Mouse (Mus musculus) retina, postnatal 7 days (tissue): ENCODE data around the gene Cct6b.

Experiments
- DNase-seq: peaks from one replicate; pipeline ENCODE4 v3.0.0-alpha.2; 2012; ENCODE audit warnings: low read depth, low spot score

Cct6b gene

GRCm38 (mm10) chr11:82763742-82764437 lies at the start of gene Cct6b, which contains the start of gene Zfp830:
Gene Cct6b (minus strand): TSS chr11:82764321.
Gene Zfp830 (plus strand): TSS chr11:82764345.
- peak; percentile 92 for DNase-seq

DNA sequence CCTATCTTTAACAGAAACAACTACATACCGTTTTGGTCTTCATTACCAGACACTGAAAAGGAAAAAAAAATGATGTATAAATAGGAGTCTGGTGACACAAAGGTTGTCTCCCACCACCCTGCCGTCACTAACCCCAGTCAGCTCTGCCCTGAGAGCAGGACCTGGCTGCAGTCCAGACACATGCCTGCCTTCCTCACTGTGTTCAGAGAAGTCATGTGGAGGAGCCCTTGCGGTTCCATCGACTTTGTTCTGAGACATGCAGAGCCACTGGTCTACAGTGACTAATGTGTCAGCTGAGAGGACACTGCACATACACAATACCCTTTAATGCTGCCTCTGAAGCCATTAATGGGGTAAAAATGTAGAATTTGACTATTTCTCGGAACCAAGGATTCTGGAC lies 44.4 kb upstream of the Cct6b start:
- DNase-seq: no peak

GRCm38 (mm10) chr11:82807370-82807769 lies 43.2 kb upstream of the Cct6b start:
- DNase-seq: no peak

DNA sequence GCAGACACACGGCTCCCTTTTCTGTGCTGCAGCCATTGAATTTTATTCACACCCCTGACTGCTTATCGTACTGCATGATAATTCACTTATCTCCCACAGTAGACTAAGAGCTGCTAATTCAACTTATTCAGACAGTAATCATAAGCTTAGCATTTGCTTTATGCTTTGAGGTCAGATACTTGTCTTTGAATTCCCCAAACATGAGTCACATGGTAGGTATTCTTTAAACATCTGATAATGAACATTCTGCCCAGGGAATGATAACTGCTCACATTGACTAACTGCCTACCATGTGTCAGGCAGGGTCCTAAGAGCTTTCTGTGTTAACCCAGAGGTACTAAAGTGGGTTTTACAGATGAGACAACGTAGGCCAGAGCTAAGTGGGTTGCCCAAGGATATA lies 42.5 kb upstream of the Cct6b start:
- no peak for DNase-seq

DNA sequence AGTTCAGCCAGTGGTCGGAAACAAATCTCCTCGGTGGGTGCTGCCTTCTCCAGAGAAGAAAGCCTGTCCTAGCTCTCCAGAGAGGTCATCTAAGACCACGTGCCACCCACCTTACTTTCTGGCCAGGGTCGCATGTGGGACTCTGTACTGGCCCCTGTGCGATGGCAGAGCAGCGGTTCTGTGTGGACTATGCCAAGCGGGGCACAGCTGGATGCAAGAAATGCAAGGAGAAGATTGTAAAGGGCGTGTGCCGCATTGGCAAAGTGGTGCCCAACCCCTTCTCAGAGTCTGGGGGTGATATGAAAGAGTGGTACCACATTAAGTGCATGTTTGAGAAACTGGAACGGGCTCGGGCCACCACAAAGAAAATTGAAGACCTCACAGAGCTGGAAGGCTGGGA lies 19.3 kb upstream of the Cct6b start:
- DNase-seq: no peak

- no peak for DNase-seq
These were observed 18.1 kb upstream of the Cct6b start for GRCm38 (mm10) chr11:82782197-82782596.

GRCm38 (mm10) chr11:82780983-82781903 lies 17.1 kb upstream of the Cct6b start, which contains the start of gene Lig3:
Gene Lig3 (plus strand): TSS chr11:82781108.
- peak; percentile 87 for DNase-seq

GRCm38 (mm10) chr11:82780134-82780533 lies 16.0 kb upstream of the Cct6b start:
- no peak for DNase-seq

DNA sequence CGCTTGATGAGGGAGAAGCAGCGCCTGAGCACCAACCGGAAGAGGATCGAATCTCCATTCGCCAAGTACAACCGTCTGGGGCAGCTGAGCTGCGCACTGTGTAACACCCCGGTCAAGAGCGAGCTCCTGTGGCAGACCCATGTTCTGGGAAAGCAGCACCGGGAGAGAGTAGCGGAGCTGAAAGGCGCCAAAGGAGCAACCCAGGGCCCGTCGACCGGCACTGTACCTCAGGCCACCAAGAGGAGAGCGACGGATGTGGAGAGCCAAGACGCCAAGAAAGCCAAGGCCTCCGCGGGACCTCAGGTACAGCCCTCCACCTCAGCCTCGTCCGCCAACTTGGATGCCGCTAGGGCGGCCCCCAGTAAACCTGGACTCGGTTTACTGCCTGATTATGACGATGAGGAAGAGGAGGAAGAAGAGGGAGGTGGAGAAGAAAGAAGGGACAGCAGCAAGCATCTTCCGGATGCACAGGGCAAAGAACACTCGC lies 360 bp upstream of the Cct6b start:
- DNase-seq: peak; percentile 8

GRCm38 (mm10) chr11:82763261-82763660 lies 860 bp downstream of the Cct6b start:
- DNase-seq: no peak

DNA sequence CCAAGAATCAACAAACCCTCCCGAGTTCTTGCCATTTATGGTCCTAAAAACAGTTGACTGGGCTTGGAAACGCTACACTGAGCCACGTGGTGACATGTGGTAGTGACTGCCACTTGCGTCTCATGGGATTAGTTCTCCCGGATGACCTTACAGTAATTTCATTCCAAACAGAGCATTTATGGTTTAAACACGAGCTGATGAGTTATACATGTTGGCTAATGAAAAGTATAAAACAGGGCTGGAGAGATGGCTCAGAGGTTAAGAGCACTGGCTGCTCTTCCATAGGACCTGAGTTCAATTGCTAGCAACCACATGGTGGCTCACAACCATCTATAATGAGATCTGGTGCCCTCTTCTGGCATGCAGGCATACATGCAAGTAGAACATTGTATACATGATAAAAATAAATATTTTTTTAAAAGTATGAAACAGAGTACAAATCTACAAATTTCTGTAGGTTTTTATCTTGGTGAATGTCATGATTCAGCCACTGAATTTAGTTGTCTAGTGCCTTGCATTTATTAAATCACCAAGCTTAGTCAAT lies 1.8 kb downstream of the Cct6b start:
- DNase-seq: no peak

GRCm38 (mm10) chr11:82755919-82756318 lies 8.2 kb downstream of the Cct6b start:
- DNase-seq: no peak

- DNase-seq: no peak
These were observed 11.6 kb downstream of the Cct6b start for GRCm38 (mm10) chr11:82752349-82753115.

DNA sequence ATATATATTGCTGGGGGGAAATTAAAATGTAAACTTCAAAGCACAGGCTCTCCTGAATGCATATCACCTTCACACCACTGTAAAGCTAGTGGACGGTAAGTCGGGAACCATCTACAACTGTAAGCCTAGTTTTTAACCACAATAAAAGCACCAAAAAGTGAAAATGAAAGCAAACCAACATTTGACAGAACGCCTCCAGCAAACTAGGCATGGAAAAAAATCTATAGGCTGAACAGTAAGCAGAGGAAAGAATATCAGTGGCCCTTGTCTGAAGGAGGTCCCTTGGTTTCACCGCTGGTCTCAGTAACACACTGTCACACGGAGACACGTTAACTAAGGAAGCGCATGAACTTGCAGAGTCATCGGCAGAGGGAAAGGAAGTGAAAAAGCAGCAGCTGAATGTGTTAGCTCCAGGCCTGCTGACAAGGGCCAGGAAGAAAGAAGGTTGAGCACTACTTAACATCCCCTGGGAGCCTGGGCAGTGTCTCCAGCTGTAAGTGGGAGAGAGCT lies 17.2 kb downstream of the Cct6b start:
- DNase-seq: no peak

DNA sequence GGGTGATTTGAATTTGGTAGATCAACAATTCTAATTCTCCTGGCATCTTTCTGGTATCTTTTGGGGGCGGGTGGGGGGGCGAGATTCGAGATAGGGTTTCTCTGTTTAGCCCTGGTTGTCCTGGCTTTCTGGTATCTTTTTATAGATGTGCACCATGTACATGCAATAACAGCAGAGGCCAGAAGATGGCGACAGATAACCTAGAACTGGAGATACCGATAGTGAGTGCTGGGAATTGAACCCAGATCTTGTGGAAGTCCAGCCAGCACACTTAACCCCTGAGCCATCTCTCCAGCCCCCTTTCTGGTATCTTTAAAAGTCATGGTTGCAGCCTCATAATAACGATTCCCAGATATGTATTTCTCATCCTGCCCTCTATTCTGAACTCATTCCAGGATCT lies 18.0 kb downstream of the Cct6b start:
- peak; percentile 14 for DNase-seq

GRCm38 (mm10) chr11:82739006-82739405 lies 25.1 kb downstream of the Cct6b start:
- no peak for DNase-seq

- no peak for DNase-seq
These were observed 29.9 kb downstream of the Cct6b start for GRCm38 (mm10) chr11:82734227-82734626.

DNA sequence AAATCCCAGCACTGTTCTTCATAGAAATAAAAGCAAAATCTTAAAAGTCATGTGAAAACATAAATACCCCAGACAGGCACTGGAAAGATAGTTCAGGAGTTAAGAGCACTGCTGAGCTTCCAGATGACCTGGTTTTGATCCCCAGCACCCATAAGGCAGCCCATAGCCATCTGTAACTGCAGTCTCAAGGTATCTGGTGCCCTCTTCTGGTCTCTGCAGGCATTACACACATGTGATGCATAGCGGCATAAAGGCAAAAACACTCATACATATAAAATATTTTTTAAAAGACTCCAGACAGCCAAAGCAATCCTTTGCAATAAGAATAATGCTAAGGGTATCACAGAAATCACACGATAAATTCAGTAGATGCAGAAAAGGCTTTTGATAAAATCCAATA lies 37.3 kb downstream of the Cct6b start:
- DNase-seq: no peak

GRCm38 (mm10) chr11:82719294-82719693 lies 44.8 kb downstream of the Cct6b start:
- no peak for DNase-seq

GRCm38 (mm10) chr11:82712681-82713080 lies 51.4 kb downstream of the Cct6b start:
- no peak for DNase-seq

DNA sequence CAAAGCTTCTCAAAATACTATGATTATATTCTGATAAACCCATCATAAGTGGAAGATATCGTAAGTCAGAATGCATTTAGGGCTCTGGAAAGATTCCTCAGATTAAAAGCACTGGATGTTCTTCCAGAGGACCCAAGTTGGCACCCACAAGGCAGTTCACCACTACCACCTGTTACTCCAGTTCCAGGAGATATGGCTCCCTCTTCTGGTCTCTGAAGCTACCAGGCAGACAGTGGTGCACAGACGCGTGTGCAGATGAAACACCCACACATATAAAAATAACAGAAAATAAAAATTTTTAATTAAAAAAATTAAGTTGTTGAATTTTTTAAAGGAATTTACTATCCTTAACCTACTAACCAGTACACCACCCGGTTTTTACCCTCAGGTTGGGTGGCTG lies 55.2 kb downstream of the Cct6b start:
- DNase-seq: no peak
